Mouse (Mus musculus): ENCODE measurements around the gene Macf1. TPM values are rescaled to one million over a fixed set of nuclear protein-coding genes. Genes with fewer than 3 reads are reported as not detected.
A peak's percentile ranks its signal among the peaks of the same experiment; 100 is the strongest.
"Not testable (repeated sequence)": the region's sequence is repeated elsewhere in the genome, so short reads cannot be mapped to it uniquely, and the experiment has no call there.

The Macf1 gene
- polyA plus RNA-seq, 1 experiment from 2014 or later: 47.4 TPM

- no peaks in the 10 kb centered on the region for H3K27me3 ChIP-seq
- no peaks in the 10 kb centered on the region for H3K4me1 ChIP-seq
- ATAC-seq (ENCODE audit: insufficient number of reproducible peaks, low FRiP score, low TSS enrichment, low read depth): no peak
- H3K4me2 ChIP-seq: no peak overlapping the region
- no peak overlapping the region for H3K27ac ChIP-seq
- H3K4me3 ChIP-seq: no peak overlapping the region
- no peaks in the 10 kb centered on the region for H3K9me3 ChIP-seq
- H3K9ac ChIP-seq: no peak overlapping the region
- H3K36me3 ChIP-seq: no peaks in the 10 kb centered on the region
Observed at GRCm38 (mm10) chr4:123555251-123555650, 128.9 kb downstream of the Macf1 start.

GRCm38 (mm10) chr4:123552689-123553088 is 131.5 kb downstream of the Macf1 start:
- no peaks in the 10 kb centered on the region for H3K4me1 ChIP-seq
- ATAC-seq (ENCODE audit: insufficient number of reproducible peaks, low FRiP score, low TSS enrichment, low read depth): no peak
- no peak overlapping the region for H3K27ac ChIP-seq
- H3K4me3 ChIP-seq: no peak overlapping the region
- H3K4me2 ChIP-seq: no peak overlapping the region
- H3K27me3 ChIP-seq: no peaks in the 10 kb centered on the region
- 56% methylated on average over 3 of the region's 3 CpGs for WGBS
- no peak overlapping the region for H3K9ac ChIP-seq
- no peaks in the 10 kb centered on the region for H3K9me3 ChIP-seq
- 0 out of 2 replicates have a peak, but pooled peaks cover 2% of the 10 kb centered on the region for H3K36me3 ChIP-seq

- no peak for ATAC-seq (ENCODE audit: insufficient number of reproducible peaks, low FRiP score, low TSS enrichment, low read depth)
- WGBS: 84% methylated on average over 3 of the region's 3 CpGs
- H3K9ac ChIP-seq: no peak overlapping the region
- no peaks in the 10 kb centered on the region for H3K9me3 ChIP-seq
- no peaks in the 10 kb centered on the region for H3K4me1 ChIP-seq
- no peak overlapping the region for H3K27ac ChIP-seq
- 0 out of 2 replicates have a peak, but pooled peaks cover 5% of the 10 kb centered on the region for H3K36me3 ChIP-seq
- H3K4me3 ChIP-seq: no peak overlapping the region
- H3K4me2 ChIP-seq: no peak overlapping the region
- H3K27me3 ChIP-seq: no peaks in the 10 kb centered on the region
Observed at GRCm38 (mm10) chr4:123548317-123548716, 135.8 kb downstream of the Macf1 start.

- Histone ChIP-seq H3K4me2 (no peak overlapping the region), H3K27ac (no peak overlapping the region), H3K9ac (no peak overlapping the region), H3K4me1 (no peaks in the 10 kb centered on the region), H3K36me3 (0 out of 2 replicates have a peak, but pooled peaks cover 3% of the 10 kb centered on the region), H3K9me3 (no peaks in the 10 kb centered on the region), H3K27me3 (no peaks in the 10 kb centered on the region), H3K4me3 (no peak overlapping the region)
- no peak for ATAC-seq (ENCODE audit: insufficient number of reproducible peaks, low FRiP score, low TSS enrichment, low read depth)
Observed at GRCm38 (mm10) chr4:123543691-123544090, 140.5 kb downstream of the Macf1 start.

- WGBS: 7% methylated on average over 1 of the region's 1 CpGs
- Histone ChIP-seq H3K4me2 (no peak overlapping the region), H3K9ac (no peak overlapping the region), H3K27me3 (no peaks in the 10 kb centered on the region), H3K4me1 (peaks cover 15% of the 10 kb centered on the region; the same call in 1 of the 2 replicates), H3K4me3 (no peak overlapping the region), H3K27ac (0 out of 2 replicates have a peak overlapping the region, but pooled peaks have one; percentile 54), H3K36me3 (no peaks in the 10 kb centered on the region), H3K9me3 (no peaks in the 10 kb centered on the region)
- 0 out of 2 replicates have a peak, but pooled peaks have one; percentile 14 for ATAC-seq (ENCODE audit: insufficient number of reproducible peaks, low FRiP score, low TSS enrichment, low read depth)
Observed at GRCm38 (mm10) chr4:123535271-123535670, 148.9 kb downstream of the Macf1 start.

- Histone ChIP-seq H3K4me3 (no peak overlapping the region), H3K27ac (no peak overlapping the region), H3K36me3 (no peaks in the 10 kb centered on the region), H3K4me2 (no peak overlapping the region), H3K4me1 (peaks cover 30% of the 10 kb centered on the region), H3K27me3 (no peaks in the 10 kb centered on the region), H3K9me3 (no peaks in the 10 kb centered on the region), H3K9ac (no peak overlapping the region)
- no peak for ATAC-seq (ENCODE audit: insufficient number of reproducible peaks, low FRiP score, low TSS enrichment, low read depth)
- WGBS: 30% methylated on average over 3 of the region's 3 CpGs
Observed at GRCm38 (mm10) chr4:123532001-123532400, 152.2 kb downstream of the Macf1 start.

- no peak overlapping the region for H3K4me2 ChIP-seq
- peaks cover 31% of the 10 kb centered on the region for H3K4me1 ChIP-seq
- no peaks in the 10 kb centered on the region for H3K9me3 ChIP-seq
- H3K27me3 ChIP-seq: no peaks in the 10 kb centered on the region
- H3K36me3 ChIP-seq: no peaks in the 10 kb centered on the region
- no peak overlapping the region for H3K27ac ChIP-seq
- ATAC-seq (ENCODE audit: insufficient number of reproducible peaks, low FRiP score, low TSS enrichment, low read depth): no peak
- WGBS: 85% methylated on average over 6 of the region's 6 CpGs
- no peak overlapping the region for H3K9ac ChIP-seq
- no peak overlapping the region for H3K4me3 ChIP-seq
Observed at GRCm38 (mm10) chr4:123530976-123531375, 153.2 kb downstream of the Macf1 start.

GRCm38 (mm10) chr4:123529230-123529629 is 154.9 kb downstream of the Macf1 start:
- H3K27ac ChIP-seq: no peak overlapping the region; the same call in 1 of the 2 replicates
- no peak overlapping the region for H3K9ac ChIP-seq
- no peak overlapping the region for H3K4me2 ChIP-seq
- H3K27me3 ChIP-seq: no peaks in the 10 kb centered on the region
- no peak overlapping the region for H3K4me3 ChIP-seq
- peaks cover 18% of the 10 kb centered on the region for H3K4me1 ChIP-seq
- no peak for ATAC-seq (ENCODE audit: insufficient number of reproducible peaks, low FRiP score, low TSS enrichment, low read depth)
- WGBS: 57% methylated on average over 6 of the region's 6 CpGs
- H3K9me3 ChIP-seq: no peaks in the 10 kb centered on the region
- no peaks in the 10 kb centered on the region for H3K36me3 ChIP-seq

GRCm38 (mm10) chr4:123527607-123528010 is 156.6 kb downstream of the Macf1 start:
- Histone ChIP-seq H3K36me3 (no peaks in the 10 kb centered on the region), H3K9me3 (no peaks in the 10 kb centered on the region), H3K4me2 (peak overlapping the region; percentile 41), H3K9ac (no peak overlapping the region), H3K4me1 (peaks cover 21% of the 10 kb centered on the region), H3K27ac (peak overlapping the region; percentile 1; the same call in 1 of the 2 replicates), H3K4me3 (peak overlapping the region; percentile 28), H3K27me3 (no peaks in the 10 kb centered on the region)
- 7% methylated on average over 8 of the region's 8 CpGs for WGBS
- ATAC-seq (ENCODE audit: insufficient number of reproducible peaks, low FRiP score, low TSS enrichment, low read depth): no peak

- Histone ChIP-seq H3K9me3 (no peaks in the 10 kb centered on the region), H3K36me3 (no peaks in the 10 kb centered on the region), H3K4me2 (peak overlapping the region; percentile 41), H3K27ac (peak overlapping the region; percentile 1; the same call in 1 of the 2 replicates), H3K4me1 (peaks cover 21% of the 10 kb centered on the region), H3K4me3 (peak overlapping the region; percentile 28), H3K9ac (no peak overlapping the region), H3K27me3 (no peaks in the 10 kb centered on the region)
- no peak for ATAC-seq (ENCODE audit: insufficient number of reproducible peaks, low FRiP score, low TSS enrichment, low read depth)
- WGBS: 34% methylated on average over 10 of the region's 10 CpGs
Observed at GRCm38 (mm10) chr4:123526779-123527280, 157.3 kb downstream of the Macf1 start.

- H3K4me3 ChIP-seq: no peak overlapping the region
- no peak for ATAC-seq (ENCODE audit: insufficient number of reproducible peaks, low FRiP score, low TSS enrichment, low read depth)
- no peaks in the 10 kb centered on the region for H3K36me3 ChIP-seq
- peaks cover 21% of the 10 kb centered on the region for H3K4me1 ChIP-seq
- no peak overlapping the region for H3K27ac ChIP-seq
- WGBS: 88% methylated on average over 5 of the region's 5 CpGs
- no peak overlapping the region for H3K4me2 ChIP-seq
- H3K27me3 ChIP-seq: no peaks in the 10 kb centered on the region
- no peaks in the 10 kb centered on the region for H3K9me3 ChIP-seq
- H3K9ac ChIP-seq: no peak overlapping the region
Observed at GRCm38 (mm10) chr4:123524746-123525145, 159.4 kb downstream of the Macf1 start.

- not testable (repeated sequence) for H3K36me3 ChIP-seq; ATAC-seq (ENCODE audit: insufficient number of reproducible peaks, low FRiP score, low TSS enrichment, low read depth); H3K9me3 ChIP-seq; H3K9ac ChIP-seq; H3K4me1 ChIP-seq; H3K27me3 ChIP-seq; H3K4me2 ChIP-seq; H3K27ac ChIP-seq; H3K4me3 ChIP-seq
- WGBS: 89% methylated on average over 5 of the region's 5 CpGs
Observed at GRCm38 (mm10) chr4:123520123-123520522, 164.0 kb downstream of the Macf1 start.

GRCm38 (mm10) chr4:123515673-123516072 is 168.5 kb downstream of the Macf1 start:
- no peak for ATAC-seq (ENCODE audit: insufficient number of reproducible peaks, low FRiP score, low TSS enrichment, low read depth)
- Histone ChIP-seq H3K9me3 (no peaks in the 10 kb centered on the region), H3K9ac (no peak overlapping the region), H3K27ac (no peak overlapping the region), H3K4me2 (no peak overlapping the region), H3K36me3 (peaks cover 15% of the 10 kb centered on the region), H3K4me3 (no peak overlapping the region), H3K27me3 (no peaks in the 10 kb centered on the region), H3K4me1 (no peaks in the 10 kb centered on the region)
- 81% methylated on average over 1 of the region's 1 CpGs for WGBS

All from limb, embryonic 15.5 days (tissue).